Mouse (Mus musculus) macrophage (primary cell): Measurements from ENCODE around the gene Adam19. TPM values are rescaled to one million over a fixed set of nuclear protein-coding genes. Genes with fewer than 3 reads are reported as not detected.
"Not testable (repeated sequence)": the region's sequence is repeated elsewhere in the genome, so short reads cannot be mapped to it uniquely, and the experiment has no call there.

Experiments used
- H3K27ac ChIP-seq: fragments of 350-480 bp; formaldehyde crosslinking; 2 replicates; pipeline ENCODE4 v1.9.0; 2021
- H3K36me3 ChIP-seq: fragments of 350-480 bp; formaldehyde crosslinking; 2 replicates; pipeline ENCODE4 v1.9.0; 2021; ENCODE audit errors: inconsistent target
- H3K4me3 ChIP-seq: fragments of 350-480 bp; formaldehyde crosslinking; 2 replicates; pipeline ENCODE4 v1.9.0; 2021; ENCODE audit errors: inconsistent target
- H3K79me2 ChIP-seq: fragments of 350-480 bp; formaldehyde crosslinking; 2 replicates; pipeline ENCODE4 v1.9.0; 2021; ENCODE audit errors: inconsistent target
- WGBS: methylation state at CpG from one replicate; pipeline ENCODE4 v1.1.7; 2026; ENCODE audit warnings: inconsistent platforms; ENCODE audit not compliant: missing documents; 5-methylcytosine and 5-hydroxymethylcytosine counted together
- polyA plus RNA-seq: library from polyadenylated mRNA; stranded (reverse); fragments of 250-400 nt; gene quantifications from 3 replicates; pipeline ENCODE4 v1.2.4, GENCODE M21; 2018; ENCODE audit warnings: inconsistent platforms

Adam19 gene
- polyA plus RNA-seq, 1 experiment from 2014 or later: 13.4 TPM

DNA sequence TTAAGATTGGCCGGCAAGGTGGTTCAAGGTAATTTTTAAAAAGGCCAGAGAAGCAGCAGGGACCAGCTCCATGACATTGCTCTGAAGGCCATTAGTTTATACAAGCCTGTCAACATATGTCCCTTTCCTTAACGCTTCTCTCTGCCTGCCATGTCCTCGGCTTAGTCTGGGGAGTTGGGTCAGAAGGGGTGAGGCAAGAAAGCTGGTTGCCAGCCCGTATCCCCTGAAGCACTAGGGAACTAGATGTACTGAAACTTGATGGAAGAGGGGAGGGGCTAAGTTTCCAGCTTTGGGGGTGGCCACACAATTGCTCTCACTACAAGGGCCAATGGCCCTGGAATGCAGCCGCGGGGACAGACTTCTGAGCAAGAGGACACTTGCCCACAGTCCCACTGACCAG lies 87.5 kb downstream of the Adam19 start:
- WGBS: 93% methylated on average over 6 of the region's 6 CpGs

GRCm38 (mm10) chr11:46145163-46145875 lies 89.5 kb downstream of the Adam19 start:
- Histone ChIP-seq H3K79me2 (no peaks in the 10 kb centered on the region), H3K36me3 (no peaks in the 10 kb centered on the region), H3K27ac (no peak overlapping the region), H3K4me3 (no peak overlapping the region)
- 79% methylated on average over 11 of the region's 11 CpGs for WGBS

More for the DNA sequence above, 87.5 kb downstream of the Adam19 start:
- H3K79me2 ChIP-seq: no peaks in the 10 kb centered on the region
- H3K27ac ChIP-seq: no peak overlapping the region
- H3K36me3 ChIP-seq: no peaks in the 10 kb centered on the region
- no peak overlapping the region for H3K4me3 ChIP-seq

- H3K27ac ChIP-seq: no peak overlapping the region
- H3K4me3 ChIP-seq: no peak overlapping the region
- H3K79me2 ChIP-seq: no peaks in the 10 kb centered on the region
- WGBS: 78% methylated on average over 5 of the region's 5 CpGs
- no peaks in the 10 kb centered on the region for H3K36me3 ChIP-seq
Measured at GRCm38 (mm10) chr11:46146619-46147018, 90.8 kb downstream of the Adam19 start.

GRCm38 (mm10) chr11:46156945-46157344 lies 101.2 kb downstream of the Adam19 start:
- H3K36me3 ChIP-seq: no peaks in the 10 kb centered on the region
- H3K4me3 ChIP-seq: no peak overlapping the region
- no peak overlapping the region for H3K27ac ChIP-seq
- 87% methylated on average over 8 of the region's 8 CpGs for WGBS
- no peaks in the 10 kb centered on the region for H3K79me2 ChIP-seq

DNA sequence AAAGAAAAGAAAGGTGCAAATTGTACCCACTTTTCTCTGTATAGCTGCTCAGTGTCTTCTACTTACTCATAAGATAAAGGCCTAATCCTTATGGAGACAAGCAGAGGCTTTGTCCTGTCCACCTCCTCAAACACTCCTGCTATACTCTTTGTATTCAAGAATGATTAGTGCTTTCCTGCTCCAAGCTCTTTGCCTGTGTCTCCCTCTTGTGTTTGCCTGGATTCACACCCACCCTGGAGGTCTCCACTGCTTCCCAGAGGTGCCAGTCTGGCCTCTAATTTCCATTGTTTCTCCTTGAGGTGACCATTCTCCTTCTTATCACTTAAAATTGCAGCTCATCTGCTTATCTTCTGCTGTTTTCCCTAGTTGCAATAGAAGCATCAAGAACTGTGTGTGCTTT lies 101.7 kb downstream of the Adam19 start:
- Histone ChIP-seq H3K36me3 (no peaks in the 10 kb centered on the region), H3K79me2 (no peaks in the 10 kb centered on the region), H3K27ac (no peak overlapping the region), H3K4me3 (no peak overlapping the region)

DNA sequence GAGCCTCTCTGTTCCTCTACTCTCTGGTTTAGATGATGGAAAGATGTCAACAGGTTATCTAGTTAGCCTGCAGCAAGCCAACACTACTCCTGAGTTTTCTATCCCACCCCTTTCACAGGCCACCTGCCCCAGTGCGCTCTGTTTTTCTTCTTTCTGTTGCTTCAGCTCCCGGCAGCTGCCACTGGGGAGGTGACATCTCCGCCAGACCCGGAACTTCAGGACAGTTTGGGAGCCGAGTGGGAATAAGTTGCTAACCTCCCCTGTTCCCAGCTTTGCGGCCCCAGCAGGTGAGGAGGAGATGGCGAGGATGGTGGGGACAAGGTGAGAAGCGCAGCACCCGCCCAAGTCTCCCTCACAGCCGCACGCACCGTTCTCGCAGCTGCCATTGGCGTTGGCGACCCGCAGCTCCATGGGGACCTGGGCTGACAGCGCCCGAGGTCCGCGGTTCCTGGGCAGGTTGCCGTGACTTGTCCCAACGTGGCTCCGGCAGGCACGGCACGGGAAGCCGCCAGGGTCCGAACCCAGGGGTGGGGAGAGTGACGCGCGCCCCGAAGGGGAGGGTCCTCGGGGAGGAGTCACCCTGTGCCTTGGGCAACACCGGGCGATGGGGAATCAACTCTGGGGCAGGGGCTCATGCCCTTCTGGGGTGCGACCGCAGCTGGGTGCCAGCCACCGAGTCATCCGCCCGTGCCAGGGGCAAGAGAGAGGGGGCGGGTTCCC lies 110.2 kb downstream of the Adam19 start, which contains the start of gene Nipal4:
TSS of gene Nipal4 (minus strand) at position 643 of the 720 bp plus-strand sequence.
- Histone ChIP-seq H3K27ac (no peak within 1 kb of the TSS), H3K79me2 (no peaks in the 10 kb centered on the region), H3K4me3 (no peak within 1 kb of the TSS), H3K36me3 (no peaks in the 10 kb centered on the region)
- 5% methylated on average over 39 of the region's 40 CpGs for WGBS

- Histone ChIP-seq H3K79me2 (no peaks in the 10 kb centered on the region), H3K4me3 (no peak overlapping the region), H3K27ac (no peak overlapping the region), H3K36me3 (no peaks in the 10 kb centered on the region)
- WGBS: 88% methylated on average over 7 of the region's 7 CpGs
Measured at GRCm38 (mm10) chr11:46168506-46168905, 112.7 kb downstream of the Adam19 start.

DNA sequence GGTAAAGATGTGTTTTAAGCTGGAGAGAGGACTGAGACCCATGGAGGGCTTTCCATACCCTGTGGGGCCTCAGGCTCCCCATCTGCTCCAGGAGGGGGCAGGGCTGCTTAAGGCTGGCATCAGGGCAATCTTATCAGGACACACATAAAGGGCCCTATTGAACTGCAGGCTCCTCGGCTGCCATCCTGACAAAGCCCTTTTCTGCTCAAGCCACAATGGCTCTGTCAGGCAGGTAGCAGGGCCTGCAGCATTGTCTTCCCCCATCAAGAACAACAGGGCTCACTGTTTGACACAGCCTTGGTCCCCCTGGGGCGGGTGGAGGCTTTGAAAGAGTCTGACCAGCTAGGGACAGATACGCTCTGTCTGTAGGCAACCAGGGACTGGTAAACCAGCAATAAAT lies 114.1 kb downstream of the Adam19 start:
- 80% methylated on average over 3 of the region's 3 CpGs for WGBS

GRCm38 (mm10) chr11:46172128-46172527 lies 116.3 kb downstream of the Adam19 start:
- H3K4me3 ChIP-seq: no peak overlapping the region
- WGBS: 91% methylated on average over 9 of the region's 9 CpGs
- no peak overlapping the region for H3K27ac ChIP-seq
- no peaks in the 10 kb centered on the region for H3K36me3 ChIP-seq
- no peaks in the 10 kb centered on the region for H3K79me2 ChIP-seq

More for the DNA sequence above, 114.1 kb downstream of the Adam19 start:
- H3K27ac ChIP-seq: no peak overlapping the region
- no peaks in the 10 kb centered on the region for H3K79me2 ChIP-seq
- H3K4me3 ChIP-seq: no peak overlapping the region
- H3K36me3 ChIP-seq: no peaks in the 10 kb centered on the region

- Histone ChIP-seq H3K79me2 (no peaks in the 10 kb centered on the region), H3K36me3 (no peaks in the 10 kb centered on the region), H3K27ac (no peak overlapping the region), H3K4me3 (no peak overlapping the region)
- 90% methylated on average over 6 of the region's 6 CpGs for WGBS
Measured at GRCm38 (mm10) chr11:46176155-46176554, 120.4 kb downstream of the Adam19 start.

- Histone ChIP-seq H3K79me2 (no peaks in the 10 kb centered on the region), H3K4me3 (no peak overlapping the region), H3K27ac (no peak overlapping the region), H3K36me3 (no peaks in the 10 kb centered on the region)
- 79% methylated on average over 10 of the region's 10 CpGs for WGBS
Measured at GRCm38 (mm10) chr11:46177246-46178043, 121.7 kb downstream of the Adam19 start.

- 83% methylated on average over 1 of the region's 1 CpGs for WGBS
- not testable (repeated sequence) for H3K36me3 ChIP-seq
Measured at GRCm38 (mm10) chr11:46182031-46182430, 126.2 kb downstream of the Adam19 start.

GRCm38 (mm10) chr11:46184946-46185345 lies 129.2 kb downstream of the Adam19 start:
- H3K27ac ChIP-seq: no peak overlapping the region
- H3K79me2 ChIP-seq: no peaks in the 10 kb centered on the region
- H3K4me3 ChIP-seq: no peak overlapping the region
- 86% methylated on average over 3 of the region's 3 CpGs for WGBS
- no peaks in the 10 kb centered on the region for H3K36me3 ChIP-seq

More at GRCm38 (mm10) chr11:46182031-46182430, 126.2 kb downstream of the Adam19 start:
- H3K27ac ChIP-seq, H3K4me3 ChIP-seq, H3K79me2 ChIP-seq: not testable (repeated sequence)

DNA sequence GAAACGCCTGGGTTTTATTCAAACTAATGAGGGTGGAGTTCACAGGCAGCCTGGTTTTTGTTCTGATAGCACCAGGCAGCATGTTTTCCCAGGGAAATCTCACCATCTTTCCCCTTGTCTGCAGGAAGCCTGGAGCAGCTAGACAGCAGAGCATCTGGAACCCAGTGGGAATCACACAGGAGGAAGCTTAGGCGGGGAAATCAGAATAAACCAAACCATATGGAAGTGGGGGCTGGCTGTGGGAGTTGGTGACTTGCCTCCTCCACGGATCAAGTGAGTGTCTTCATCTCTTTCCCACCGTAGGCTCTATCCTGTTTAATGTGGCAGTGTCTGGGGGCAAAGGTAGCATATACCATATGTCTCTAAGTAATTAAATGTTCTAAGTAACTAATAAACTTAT lies 129.7 kb downstream of the Adam19 start:
- H3K36me3 ChIP-seq: no peaks in the 10 kb centered on the region
- H3K27ac ChIP-seq: no peak overlapping the region
- no peaks in the 10 kb centered on the region for H3K79me2 ChIP-seq
- no peak overlapping the region for H3K4me3 ChIP-seq
- WGBS: 59% methylated on average over 4 of the region's 4 CpGs

DNA sequence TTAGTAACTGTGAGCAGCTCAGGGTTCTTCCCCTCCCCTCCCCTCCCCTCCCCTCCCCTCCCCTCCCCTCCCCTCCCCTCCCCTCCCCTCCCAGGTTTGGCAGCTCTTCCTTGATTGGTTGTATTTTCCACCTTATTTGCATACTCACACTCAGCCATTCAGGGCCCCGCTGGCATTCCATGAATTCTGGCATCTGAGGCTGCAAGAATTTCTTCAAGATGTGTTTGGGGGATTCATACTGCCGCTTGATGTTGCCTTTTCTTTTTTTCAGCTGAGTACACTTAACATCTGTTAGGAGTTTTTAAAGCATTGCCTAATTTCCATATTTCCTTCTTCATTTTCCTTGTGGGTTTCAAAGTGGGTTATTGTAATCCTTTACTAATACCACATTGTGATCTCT lies 132.5 kb downstream of the Adam19 start:
- Histone ChIP-seq H3K4me3 (no peak overlapping the region), H3K36me3 (no peaks in the 10 kb centered on the region), H3K79me2 (no peaks in the 10 kb centered on the region), H3K27ac (no peak overlapping the region)
- 75% methylated on average over 2 of the region's 2 CpGs for WGBS
